Mouse (Mus musculus) R1 (cell line): ENCODE results near the gene C3.

Experiments
- DNase-seq: peaks from one replicate; pipeline ENCODE4 v3.0.0-alpha.2; 2018; ENCODE audit warnings: low read depth, low spot score

Gene C3

GRCm38 (mm10) chr17:57228014-57228413, at the start of gene C3:
Gene C3, minus strand, starts transcription at chr17:57228136.
- DNase-seq: no peak

DNA sequence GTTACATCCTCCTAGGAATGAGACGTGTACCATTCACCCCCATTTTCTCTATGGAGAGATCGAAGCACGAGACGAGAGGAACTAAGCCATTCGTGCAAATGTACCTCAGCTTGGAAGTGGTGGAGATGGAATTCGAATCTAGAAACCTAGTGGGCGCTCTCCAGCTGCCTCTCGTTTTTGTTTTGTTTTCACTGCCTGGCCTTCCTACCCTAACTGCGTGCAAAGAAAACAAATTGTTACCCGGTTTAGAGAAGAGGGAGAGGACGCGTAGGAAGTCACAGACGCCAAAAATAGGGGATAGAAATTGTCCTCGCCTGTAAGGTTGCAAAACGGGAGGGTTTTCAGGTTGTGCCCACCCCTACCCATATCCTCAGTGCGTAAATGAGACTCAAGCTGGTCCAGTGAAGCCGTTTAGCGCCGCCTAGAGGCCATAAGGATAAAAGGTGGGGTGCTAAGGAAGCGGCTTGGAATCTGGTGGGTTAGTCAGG, 48.7 kb upstream of the C3 start:
- DNase-seq: peak; percentile 90

DNA sequence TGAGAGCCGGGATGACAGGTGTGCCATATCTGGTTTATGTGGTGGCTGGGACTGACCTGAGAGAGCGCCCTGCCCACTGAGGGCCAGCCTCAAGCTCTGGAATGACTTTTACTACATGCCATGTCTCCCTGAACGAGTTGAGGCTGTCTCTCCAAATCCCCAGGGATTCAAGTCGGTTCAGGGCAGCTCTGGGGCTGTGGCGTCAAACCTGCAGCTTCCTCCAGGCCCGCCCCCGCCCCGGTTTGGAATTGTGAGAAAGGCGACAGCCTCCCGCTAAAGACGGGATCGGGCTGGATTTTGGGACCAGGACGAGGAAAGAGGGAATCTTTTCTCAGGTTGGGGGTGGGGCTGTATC, 48.0 kb upstream of the C3 start:
- DNase-seq: no peak

DNA sequence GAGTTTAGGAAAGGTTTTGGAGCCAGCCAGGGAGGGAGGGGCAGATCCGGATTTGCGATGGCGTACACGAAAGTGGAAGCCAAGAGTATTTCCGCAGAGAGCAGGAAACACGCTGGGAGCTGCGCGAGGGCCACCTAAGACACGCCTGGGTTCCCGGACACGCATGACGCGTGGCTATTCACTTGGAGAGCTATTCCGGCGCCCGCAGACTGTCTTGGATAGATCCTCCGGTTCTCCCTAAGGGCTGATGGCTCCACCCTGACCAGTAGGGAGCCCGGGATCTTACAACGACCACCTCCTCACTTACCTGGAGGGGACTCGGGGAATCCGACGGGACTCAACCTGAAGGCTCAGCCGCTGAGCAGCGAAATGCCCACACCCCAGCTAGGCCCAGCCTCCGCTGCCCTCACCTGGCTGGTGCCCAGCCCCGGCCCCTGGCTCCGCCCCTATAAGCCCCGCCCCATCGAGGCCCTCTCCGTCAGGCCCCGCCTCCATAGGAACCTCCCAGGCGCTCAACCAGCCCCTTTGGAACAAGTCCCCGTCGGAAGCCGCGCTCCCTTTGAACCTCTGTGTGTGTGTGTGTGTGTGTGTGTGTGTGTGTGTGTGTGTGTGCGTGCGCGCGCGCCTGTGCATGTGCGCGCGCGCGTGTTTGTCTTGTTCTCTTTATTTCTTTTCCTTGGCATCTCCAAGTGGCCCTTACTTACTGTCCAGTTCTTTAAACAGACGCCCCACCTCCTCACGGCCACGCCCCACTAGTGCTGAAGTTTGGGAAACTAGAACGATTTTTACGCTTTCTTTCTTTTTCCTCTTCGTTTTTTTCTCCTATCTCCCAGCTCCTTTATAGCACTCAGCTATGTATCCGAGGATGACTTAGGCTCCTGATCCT, 47.4 kb upstream of the C3 start:
- peak; percentile 85 for DNase-seq

GRCm38 (mm10) chr17:57274686-57275085, 46.8 kb upstream of the C3 start:
- peak; percentile 15 for DNase-seq

GRCm38 (mm10) chr17:57273846-57274245, 45.9 kb upstream of the C3 start:
- peak; percentile 77 for DNase-seq

- DNase-seq: no peak
These were observed 43.4 kb upstream of the C3 start for GRCm38 (mm10) chr17:57271301-57271700.

- DNase-seq: no peak
These were observed 39.7 kb upstream of the C3 start for GRCm38 (mm10) chr17:57267556-57268126.

- peak; percentile 88 for DNase-seq
These were observed 37.3 kb upstream of the C3 start for GRCm38 (mm10) chr17:57264972-57265945.

- no peak for DNase-seq
These were observed 36.2 kb upstream of the C3 start for GRCm38 (mm10) chr17:57264164-57264563.

DNA sequence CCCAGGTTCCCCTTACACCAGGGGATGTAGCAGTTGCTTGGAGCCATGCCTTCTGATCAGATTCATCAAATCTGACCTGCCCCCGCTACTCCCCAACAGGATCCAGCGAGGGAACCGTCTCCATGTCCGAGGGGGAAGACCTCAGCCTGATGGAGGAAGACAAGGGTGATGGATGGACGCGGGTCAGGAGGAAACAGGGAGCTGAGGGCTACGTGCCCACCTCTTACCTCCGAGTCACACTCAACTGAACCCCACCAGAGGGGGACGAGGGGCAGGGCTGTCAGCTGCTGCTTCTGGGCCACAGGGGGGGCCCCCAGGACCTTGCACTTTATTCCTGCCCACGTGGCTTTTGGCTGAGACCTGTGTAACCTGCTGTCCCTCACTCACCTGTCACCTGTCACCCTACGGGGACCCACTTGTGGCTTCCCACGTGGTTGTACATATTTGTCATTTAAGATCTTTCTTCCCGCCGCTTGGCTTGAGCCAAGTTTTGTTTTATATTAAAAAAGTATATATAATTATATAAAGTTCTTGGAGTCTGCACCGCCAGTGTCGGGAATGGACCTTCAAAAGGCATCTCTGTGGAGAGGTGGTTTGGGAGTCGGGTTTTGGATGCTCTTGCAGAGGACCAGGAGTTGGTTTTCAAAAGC, 35.1 kb upstream of the C3 start:
- DNase-seq: no peak

DNA sequence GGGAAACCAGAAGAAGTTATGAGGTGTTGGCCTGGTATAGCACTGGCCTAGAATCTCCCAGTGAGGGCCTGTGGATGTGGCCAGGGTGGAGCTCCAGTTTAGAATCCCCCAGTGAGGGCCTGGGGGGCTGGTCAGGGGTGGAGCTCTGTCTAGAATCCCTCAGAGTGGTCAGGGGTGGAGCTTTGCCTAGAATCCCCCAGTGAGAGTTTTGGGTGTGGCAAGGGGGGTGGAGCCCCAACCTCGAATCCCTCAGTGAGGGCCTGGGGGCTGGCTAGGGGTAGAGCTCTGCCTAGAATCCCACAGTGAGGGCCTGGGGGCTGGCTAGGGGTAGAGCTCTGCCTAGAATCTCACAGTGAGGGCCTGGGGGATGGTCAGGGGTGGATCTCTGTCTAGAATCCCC, 33.9 kb upstream of the C3 start:
- DNase-seq: peak; percentile 71

DNA sequence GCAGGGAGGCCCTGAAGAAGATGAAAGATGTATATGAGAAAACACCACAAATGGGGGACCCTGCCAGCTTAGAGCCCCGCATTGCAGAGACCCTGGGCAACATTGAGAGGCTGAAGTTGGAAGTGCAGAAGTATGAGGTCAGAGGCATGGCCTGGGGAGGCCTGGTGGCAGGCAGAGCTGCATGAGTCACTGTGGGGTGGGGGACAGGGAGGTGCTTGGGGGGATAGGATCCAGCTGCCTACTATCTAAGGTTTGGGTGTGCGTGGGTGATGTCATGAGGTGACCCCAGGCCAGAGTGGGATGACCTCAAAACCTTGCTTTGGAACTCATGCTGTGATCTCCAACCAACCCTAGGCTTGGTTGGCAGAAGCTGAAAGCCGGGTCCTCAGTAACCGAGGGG, 33.4 kb upstream of the C3 start:
- no peak for DNase-seq

DNA sequence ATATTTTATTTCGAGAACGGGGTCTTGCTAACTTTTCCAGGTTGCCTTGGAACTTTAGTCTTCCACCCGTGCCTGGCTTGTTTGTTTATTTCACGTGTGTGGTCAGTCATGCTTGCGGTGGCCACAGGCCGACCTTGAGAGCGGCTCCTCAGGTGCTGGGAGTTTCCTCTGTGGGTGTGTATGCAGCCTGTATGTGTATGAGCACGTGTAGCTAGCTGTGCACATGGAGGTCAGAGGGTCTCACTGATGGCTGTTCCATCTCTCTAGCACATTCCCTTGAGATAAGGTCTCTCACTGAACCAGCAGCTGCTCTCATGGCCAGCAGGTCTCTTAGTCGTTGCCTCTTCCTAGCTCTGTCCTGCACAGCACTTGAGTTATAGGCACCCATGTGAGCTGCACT, 32.4 kb upstream of the C3 start:
- no peak for DNase-seq

DNA sequence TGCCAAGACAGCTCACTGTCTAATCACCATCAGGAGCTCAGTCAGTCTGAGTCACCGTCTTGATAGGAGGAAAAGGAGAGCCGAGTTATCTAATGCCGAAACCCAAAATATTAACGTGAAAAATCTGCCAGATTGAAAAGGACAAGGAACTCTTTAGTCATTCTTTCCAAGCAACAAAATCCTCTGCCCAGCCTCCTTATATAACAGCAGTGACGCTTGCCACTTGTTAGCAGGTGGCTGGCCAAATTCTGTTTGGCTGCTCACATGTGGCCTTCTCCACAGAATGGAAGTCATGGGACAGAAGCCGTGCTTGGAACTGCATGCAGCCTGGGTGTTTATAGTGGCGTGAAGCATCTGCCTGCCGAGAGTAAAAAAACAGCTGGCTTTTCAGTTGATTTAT, 31.8 kb upstream of the C3 start:
- DNase-seq: no peak

- DNase-seq: no peak
These were observed 30.3 kb upstream of the C3 start for GRCm38 (mm10) chr17:57258191-57258590.

GRCm38 (mm10) chr17:57256921-57257485, 29.1 kb upstream of the C3 start:
- DNase-seq: no peak

GRCm38 (mm10) chr17:57255354-57255753, 27.4 kb upstream of the C3 start:
- DNase-seq: no peak

GRCm38 (mm10) chr17:57253306-57253705, 25.4 kb upstream of the C3 start:
- no peak for DNase-seq

DNA sequence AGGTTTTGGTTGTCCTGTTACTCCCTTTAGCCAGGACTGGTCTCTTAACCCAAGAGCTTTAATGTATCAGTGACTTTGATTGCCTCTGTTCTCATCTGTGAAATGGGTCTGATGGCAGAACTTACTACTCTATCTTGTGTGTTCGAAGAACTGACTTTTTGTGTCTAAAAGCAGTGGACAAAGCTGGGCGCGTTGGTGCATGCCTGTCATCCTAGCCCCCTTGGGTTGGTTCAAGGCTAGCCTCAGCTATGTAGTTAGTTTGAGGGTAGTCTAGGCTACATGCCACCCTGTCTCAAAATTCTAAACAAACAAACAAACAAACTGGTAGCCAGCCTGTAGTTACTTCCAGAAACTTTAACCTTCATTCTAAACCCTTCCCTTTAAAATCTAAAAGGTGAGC, 23.5 kb upstream of the C3 start:
- DNase-seq: no peak
